Mouse (Mus musculus): ENCODE measurements around the gene Cebpz. TPM values are rescaled to one million over a fixed set of nuclear protein-coding genes. Genes with fewer than 3 reads are reported as not detected.

Gene Cebpz
- polyA plus RNA-seq, 1 experiment, result 21.5 TPM

DNA sequence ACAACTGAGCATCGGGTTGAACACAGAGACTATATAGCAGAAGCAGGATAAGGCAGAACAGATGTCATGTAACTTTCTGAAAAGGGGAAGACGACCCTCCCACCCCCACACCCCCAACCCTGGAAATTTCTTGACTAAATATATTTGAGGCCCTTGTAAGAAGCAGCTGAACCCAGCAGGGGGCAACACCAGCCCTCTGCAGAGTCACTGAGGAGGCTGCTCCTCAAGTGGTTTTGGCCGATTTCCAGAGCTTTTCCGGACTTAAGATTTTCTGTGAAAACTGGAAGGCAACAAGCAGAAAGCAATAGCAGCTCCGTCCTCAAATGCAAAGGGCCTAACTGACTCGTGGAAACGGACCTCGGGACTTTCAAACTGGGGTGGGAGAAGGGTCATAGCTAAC, 41.5 kb downstream of the Cebpz start:
- H3K4me3 ChIP-seq (replicated peaks; ENCODE audit: insufficient read depth, low read depth, low read length), result no peak overlapping the region
- WGBS, result 3% methylated on average over 8 of the region's 8 CpGs
- no peaks in the 10 kb centered on the region for H3K27me3 ChIP-seq (ENCODE audit: control insufficient read depth, insufficient read depth, low read length)
- H3K4me1 ChIP-seq (ENCODE audit: control insufficient read depth, insufficient read depth, low read length), result no peaks in the 10 kb centered on the region
- DNase-seq, result peak in 1 of 2 experiments; percentile 14
- no peak overlapping the region for H3K27ac ChIP-seq (ENCODE audit: insufficient read depth, low read length)
- no peak for TF ChIP-seq POLR2A (IDR thresholded peaks at IDR 0.05; ENCODE audit: borderline replicate concordance, insufficient read depth, low read length)
- TF ChIP-seq CTCF (IDR thresholded peaks at IDR 0.05; ENCODE audit: borderline replicate concordance, insufficient read depth, low read depth, low read length), result no peak

DNA sequence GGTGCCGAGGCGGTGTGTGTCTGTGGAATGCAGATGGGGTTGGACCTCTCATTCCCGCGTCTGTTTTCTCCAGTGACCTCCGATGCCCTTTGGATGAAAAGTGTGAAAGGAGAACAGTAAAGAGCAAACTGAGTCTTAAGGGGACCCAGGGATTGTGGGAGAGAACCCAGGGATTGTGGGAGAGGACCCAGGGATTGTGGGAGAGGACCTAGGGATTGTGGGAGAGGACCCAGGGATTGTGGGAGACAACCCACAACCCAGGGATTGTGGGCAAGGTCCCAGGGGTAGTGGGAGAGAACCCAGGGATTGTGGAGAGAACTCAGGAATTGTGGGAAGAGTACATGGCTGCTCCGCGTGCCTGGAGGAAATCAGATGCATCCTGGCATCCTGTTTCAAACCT, 41.9 kb downstream of the Cebpz start:
- WGBS, result 66% methylated on average over 7 of the region's 7 CpGs
- no peak overlapping the region for H3K4me3 ChIP-seq (replicated peaks; ENCODE audit: insufficient read depth, low read depth, low read length)
- no peaks in the 10 kb centered on the region for H3K4me1 ChIP-seq (ENCODE audit: control insufficient read depth, insufficient read depth, low read length)
- TF ChIP-seq CTCF (IDR thresholded peaks at IDR 0.05; ENCODE audit: borderline replicate concordance, insufficient read depth, low read depth, low read length) (no peak), POLR2A (IDR thresholded peaks at IDR 0.05; ENCODE audit: borderline replicate concordance, insufficient read depth, low read length) (no peak)
- no peak for DNase-seq
- no peaks in the 10 kb centered on the region for H3K27me3 ChIP-seq (ENCODE audit: control insufficient read depth, insufficient read depth, low read length)
- no peak overlapping the region for H3K27ac ChIP-seq (ENCODE audit: insufficient read depth, low read length)

DNA sequence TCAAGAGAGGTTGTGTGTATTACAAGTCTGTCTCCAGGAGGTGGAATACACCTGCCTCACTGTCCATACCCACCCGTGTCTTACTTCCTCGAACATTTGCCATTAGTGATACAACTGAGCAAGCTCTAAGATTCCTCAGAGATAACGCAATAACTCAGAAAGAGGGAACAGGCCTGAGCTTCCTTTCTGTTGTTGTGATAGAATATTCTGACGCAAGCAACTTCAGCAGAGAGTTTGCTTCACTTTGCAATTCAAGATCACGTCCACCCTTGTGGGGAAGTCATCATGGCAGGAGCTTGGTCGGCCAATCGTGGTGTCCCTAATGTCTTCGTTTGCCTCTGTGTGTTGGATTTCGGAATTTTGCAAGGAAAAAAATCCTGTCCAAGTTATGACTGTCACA, 45.8 kb downstream of the Cebpz start:
- H3K4me3 ChIP-seq (replicated peaks; ENCODE audit: insufficient read depth, low read depth, low read length), result no peak overlapping the region
- no peaks in the 10 kb centered on the region for H3K27me3 ChIP-seq (ENCODE audit: control insufficient read depth, insufficient read depth, low read length)
- 76% methylated on average over 9 of the region's 9 CpGs for WGBS
- no peak for DNase-seq
- TF ChIP-seq POLR2A (IDR thresholded peaks at IDR 0.05; ENCODE audit: borderline replicate concordance, insufficient read depth, low read length), result no peak
- TF ChIP-seq CTCF (IDR thresholded peaks at IDR 0.05; ENCODE audit: borderline replicate concordance, insufficient read depth, low read depth, low read length), result no peak
- no peak overlapping the region for H3K27ac ChIP-seq (ENCODE audit: insufficient read depth, low read length)
- H3K4me1 ChIP-seq (ENCODE audit: control insufficient read depth, insufficient read depth, low read length), result no peaks in the 10 kb centered on the region; the same call in 1 of the 2 replicates

DNA sequence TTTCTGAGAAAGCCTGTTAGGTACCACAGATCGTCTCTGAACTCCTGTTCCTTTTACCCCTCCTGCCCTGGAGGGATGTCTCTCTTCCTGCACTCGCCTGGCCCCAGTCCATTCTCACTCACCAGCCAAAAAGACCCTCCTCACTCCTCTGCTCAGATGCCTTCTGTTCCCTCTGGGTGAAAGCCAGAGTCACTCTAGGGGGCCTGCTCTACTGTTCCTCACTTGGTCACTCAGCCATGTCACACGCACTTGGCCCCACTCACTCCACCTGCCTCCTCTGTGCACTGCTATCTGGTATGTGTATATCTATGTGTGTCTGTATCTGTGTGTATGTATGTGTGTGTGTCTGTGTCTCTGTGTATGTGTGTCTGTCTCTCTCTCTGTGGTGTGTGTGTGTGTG, 47.7 kb downstream of the Cebpz start:
- no peaks in the 10 kb centered on the region; the same call in 1 of the 2 replicates for H3K4me1 ChIP-seq (ENCODE audit: control insufficient read depth, insufficient read depth, low read length)
- H3K27ac ChIP-seq (ENCODE audit: insufficient read depth, low read length), result no peak overlapping the region
- no peak for TF ChIP-seq CTCF (IDR thresholded peaks at IDR 0.05; ENCODE audit: borderline replicate concordance, insufficient read depth, low read depth, low read length)
- no peak for TF ChIP-seq POLR2A (IDR thresholded peaks at IDR 0.05; ENCODE audit: borderline replicate concordance, insufficient read depth, low read length)
- no peaks in the 10 kb centered on the region for H3K27me3 ChIP-seq (ENCODE audit: control insufficient read depth, insufficient read depth, low read length)
- WGBS, result 13% methylated on average over 3 of the region's 3 CpGs
- DNase-seq, result peak; percentile 36
- no peak overlapping the region for H3K4me3 ChIP-seq (replicated peaks; ENCODE audit: insufficient read depth, low read depth, low read length)

DNA sequence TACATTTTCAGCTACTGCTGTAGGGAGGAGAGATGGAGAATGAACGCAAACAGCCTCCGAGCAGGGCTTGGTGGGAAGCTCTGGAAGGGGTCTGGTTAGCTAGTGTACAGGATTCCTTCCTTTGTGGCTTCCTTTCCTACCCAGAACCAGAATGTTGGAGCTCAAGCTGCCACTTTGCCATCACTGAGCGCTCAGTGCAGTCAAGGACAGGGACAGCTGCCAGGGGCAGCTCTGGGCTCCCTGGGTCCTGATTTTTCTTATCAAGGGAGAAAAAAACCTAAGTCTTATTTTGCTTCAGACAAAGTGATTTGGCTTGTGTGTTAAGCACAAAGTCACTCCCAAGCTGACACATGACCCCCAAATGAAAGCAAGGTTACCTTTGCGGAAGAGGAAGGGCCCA, 48.3 kb downstream of the Cebpz start:
- Histone ChIP-seq H3K27ac (ENCODE audit: insufficient read depth, low read length) (no peak overlapping the region), H3K4me1 (ENCODE audit: control insufficient read depth, insufficient read depth, low read length) (no peaks in the 10 kb centered on the region; the same call in 1 of the 2 replicates), H3K4me3 (replicated peaks; ENCODE audit: insufficient read depth, low read depth, low read length) (no peak overlapping the region), H3K27me3 (ENCODE audit: control insufficient read depth, insufficient read depth, low read length) (no peaks in the 10 kb centered on the region)
- TF ChIP-seq CTCF (IDR thresholded peaks at IDR 0.05; ENCODE audit: borderline replicate concordance, insufficient read depth, low read depth, low read length) (no peak), POLR2A (IDR thresholded peaks at IDR 0.05; ENCODE audit: borderline replicate concordance, insufficient read depth, low read length) (no peak)
- 30% methylated on average over 4 of the region's 4 CpGs for WGBS
- peak in 1 of 2 experiments; percentile 8 for DNase-seq

DNA sequence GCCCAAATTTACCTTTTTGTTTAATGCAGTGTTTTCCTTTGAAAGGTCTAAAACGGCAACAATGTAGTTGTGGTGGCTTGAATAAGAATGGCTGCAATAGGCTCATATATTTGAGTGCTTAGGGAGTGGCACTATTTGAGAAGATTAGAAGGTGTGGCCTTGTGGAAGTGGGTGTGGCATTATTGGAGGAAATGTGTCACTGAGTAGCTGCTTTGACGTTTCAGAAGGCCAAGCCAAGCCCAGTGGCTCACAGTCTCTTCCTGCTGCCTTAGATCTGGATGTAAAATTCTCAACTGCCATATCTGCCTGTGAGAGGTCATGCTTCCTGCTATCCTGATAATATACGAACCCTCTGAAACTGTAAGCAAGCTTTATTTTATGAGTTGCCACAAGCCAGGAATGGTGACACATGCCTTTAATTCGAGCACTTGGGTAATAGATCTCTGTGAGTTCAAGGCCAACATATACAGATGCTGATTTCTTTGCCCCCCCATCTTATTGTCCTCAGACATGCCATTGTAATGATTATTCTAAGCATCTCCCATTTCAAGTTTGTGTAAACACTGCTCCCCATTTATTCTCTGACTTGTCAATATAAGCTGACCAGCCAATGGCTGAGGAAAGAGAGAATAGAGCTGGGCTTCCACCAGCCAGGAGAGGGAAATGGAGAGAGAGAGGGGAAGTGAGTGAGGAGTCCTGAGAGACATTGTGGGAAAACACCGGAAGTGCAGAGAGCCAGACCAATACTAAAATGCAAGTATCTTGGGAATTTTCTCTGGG, 51.4 kb downstream of the Cebpz start:
- H3K4me3 ChIP-seq (replicated peaks; ENCODE audit: insufficient read depth, low read depth, low read length), result no peak overlapping the region
- no peaks in the 10 kb centered on the region for H3K27me3 ChIP-seq (ENCODE audit: control insufficient read depth, insufficient read depth, low read length)
- WGBS, result 82% methylated on average over 5 of the region's 5 CpGs
- no peak overlapping the region for H3K27ac ChIP-seq (ENCODE audit: insufficient read depth, low read length)
- no peaks in the 10 kb centered on the region; the same call in none of the 2 replicates for H3K4me1 ChIP-seq (ENCODE audit: control insufficient read depth, insufficient read depth, low read length)
- TF ChIP-seq CTCF (IDR thresholded peaks at IDR 0.05; ENCODE audit: borderline replicate concordance, insufficient read depth, low read depth, low read length) (no peak), POLR2A (IDR thresholded peaks at IDR 0.05; ENCODE audit: borderline replicate concordance, insufficient read depth, low read length) (no peak)
- DNase-seq, result no peak

DNA sequence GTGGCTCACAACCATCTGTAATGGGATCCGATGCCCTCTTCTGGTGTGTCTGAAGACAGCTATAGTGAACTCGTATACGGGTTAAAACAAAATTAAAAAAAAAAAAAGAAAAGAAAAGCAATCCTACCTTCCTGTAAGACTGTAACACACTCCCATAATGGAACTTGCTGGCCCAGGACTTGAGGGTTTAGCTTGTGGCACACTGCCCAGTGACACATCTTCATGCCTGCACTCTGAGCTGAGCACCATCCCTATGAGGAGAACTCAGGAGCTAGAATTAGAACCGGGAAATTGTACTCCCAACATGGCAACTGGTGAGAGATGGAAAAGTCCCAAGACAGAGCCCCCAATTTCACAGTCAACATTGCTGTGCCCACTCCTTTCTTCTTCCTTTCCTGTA, 53.6 kb downstream of the Cebpz start:
- 82% methylated on average over 4 of the region's 4 CpGs for WGBS
- Histone ChIP-seq H3K4me3 (replicated peaks; ENCODE audit: insufficient read depth, low read depth, low read length) (no peak overlapping the region), H3K27me3 (ENCODE audit: control insufficient read depth, insufficient read depth, low read length) (no peaks in the 10 kb centered on the region), H3K27ac (ENCODE audit: insufficient read depth, low read length) (no peak overlapping the region), H3K4me1 (ENCODE audit: control insufficient read depth, insufficient read depth, low read length) (no peaks in the 10 kb centered on the region; the same call in 1 of the 2 replicates)
- no peak for DNase-seq
- TF ChIP-seq CTCF (IDR thresholded peaks at IDR 0.05; ENCODE audit: borderline replicate concordance, insufficient read depth, low read depth, low read length) (no peak), POLR2A (IDR thresholded peaks at IDR 0.05; ENCODE audit: borderline replicate concordance, insufficient read depth, low read length) (no peak)

Measured in cerebellum, adult 2 months (tissue).